Mouse (Mus musculus) thymus, postnatal 25 days (tissue): ENCODE results near the gene 1810024B03Rik.
"Not testable (repeated sequence)": the region's sequence is repeated elsewhere in the genome, so short reads cannot be mapped to it uniquely, and the experiment has no call there.

Source experiments
- DNase-seq: peaks from one replicate; pipeline ENCODE4 v3.0.0; 2022

Gene 1810024B03Rik

GRCm38 (mm10) chr2:127207547-127208451 lies at the start of gene 1810024B03Rik, which contains the start of gene Snrnp200:
1810024B03Rik (minus strand) TSS chr2:127208280.
Snrnp200 (plus strand) TSS chr2:127208386.
- peak; percentile 93 for DNase-seq

DNA sequence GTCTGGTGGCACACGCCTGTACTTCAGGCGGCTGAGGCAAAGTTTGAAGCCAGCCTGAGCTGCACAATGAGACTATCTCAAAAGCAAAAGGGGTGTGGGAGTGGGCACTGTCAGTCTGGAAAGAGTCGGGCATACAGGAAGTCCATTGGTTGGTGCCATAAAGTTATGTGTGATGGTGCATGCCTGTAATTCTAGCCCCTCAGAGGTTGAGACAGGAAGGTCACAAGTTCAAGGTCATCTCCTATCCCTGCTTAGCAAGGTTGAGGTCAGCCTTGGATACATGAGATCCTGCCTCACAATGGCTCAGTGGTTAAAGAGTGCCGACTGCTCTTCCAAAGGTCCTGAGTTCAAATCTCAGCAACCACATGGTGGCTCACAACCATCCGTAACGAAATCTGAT lies 47.2 kb upstream of the 1810024B03Rik start:
- no peak for DNase-seq

GRCm38 (mm10) chr2:127254604-127255134 lies 46.6 kb upstream of the 1810024B03Rik start:
- DNase-seq, result no peak

DNA sequence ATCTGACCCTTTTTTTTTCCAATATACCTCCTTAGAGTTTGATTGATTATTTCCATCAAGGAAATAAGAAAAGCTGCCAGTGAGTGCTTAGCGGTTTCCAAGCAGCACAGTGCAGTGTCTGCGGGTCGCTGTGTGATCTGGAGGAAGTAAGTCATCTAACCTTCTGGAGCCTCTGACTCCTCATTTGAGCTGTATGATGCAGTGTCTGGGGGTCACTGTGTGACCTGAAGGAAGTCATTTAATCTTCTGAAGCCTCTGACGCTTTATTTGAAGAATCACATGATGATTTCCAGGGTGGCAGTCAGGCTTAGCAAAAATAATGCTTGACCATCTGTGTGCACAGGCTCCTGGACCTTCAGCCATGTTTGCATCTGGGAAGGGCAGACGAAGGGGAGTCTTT lies 44.7 kb upstream of the 1810024B03Rik start:
- no peak for DNase-seq

DNA sequence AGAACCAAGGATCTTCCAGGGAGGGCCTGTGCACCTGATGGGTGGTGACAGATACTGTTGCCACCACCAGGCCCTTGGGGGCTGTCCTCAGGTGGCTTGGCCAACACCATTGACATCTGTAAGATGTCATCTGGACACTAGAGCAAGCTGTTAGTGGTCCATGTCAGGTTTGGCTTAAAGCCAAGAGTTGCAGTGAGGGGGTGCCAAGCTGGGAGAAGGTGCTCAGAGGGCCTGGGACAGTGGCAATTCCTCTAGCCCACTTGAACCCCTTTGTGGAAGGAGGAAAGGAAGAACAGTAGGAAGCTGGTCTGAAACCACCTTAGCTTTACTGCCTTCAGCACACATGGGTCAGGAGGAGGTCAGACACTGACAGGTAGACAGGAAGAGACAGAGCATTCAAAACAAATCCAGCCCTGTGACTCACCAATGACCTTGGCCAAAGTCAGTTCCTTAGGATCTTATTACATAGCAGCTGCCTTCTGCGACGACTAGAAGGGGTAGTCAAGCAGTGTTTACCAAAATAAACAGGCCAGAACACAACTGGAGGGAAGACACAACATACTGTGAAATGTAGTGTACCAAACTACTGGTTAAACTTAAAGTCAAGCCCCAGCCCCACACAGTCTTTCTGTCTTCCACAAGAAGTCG lies 43.9 kb upstream of the 1810024B03Rik start:
- DNase-seq, result no peak

GRCm38 (mm10) chr2:127251457-127251856 lies 43.4 kb upstream of the 1810024B03Rik start:
- no peak for DNase-seq

DNA sequence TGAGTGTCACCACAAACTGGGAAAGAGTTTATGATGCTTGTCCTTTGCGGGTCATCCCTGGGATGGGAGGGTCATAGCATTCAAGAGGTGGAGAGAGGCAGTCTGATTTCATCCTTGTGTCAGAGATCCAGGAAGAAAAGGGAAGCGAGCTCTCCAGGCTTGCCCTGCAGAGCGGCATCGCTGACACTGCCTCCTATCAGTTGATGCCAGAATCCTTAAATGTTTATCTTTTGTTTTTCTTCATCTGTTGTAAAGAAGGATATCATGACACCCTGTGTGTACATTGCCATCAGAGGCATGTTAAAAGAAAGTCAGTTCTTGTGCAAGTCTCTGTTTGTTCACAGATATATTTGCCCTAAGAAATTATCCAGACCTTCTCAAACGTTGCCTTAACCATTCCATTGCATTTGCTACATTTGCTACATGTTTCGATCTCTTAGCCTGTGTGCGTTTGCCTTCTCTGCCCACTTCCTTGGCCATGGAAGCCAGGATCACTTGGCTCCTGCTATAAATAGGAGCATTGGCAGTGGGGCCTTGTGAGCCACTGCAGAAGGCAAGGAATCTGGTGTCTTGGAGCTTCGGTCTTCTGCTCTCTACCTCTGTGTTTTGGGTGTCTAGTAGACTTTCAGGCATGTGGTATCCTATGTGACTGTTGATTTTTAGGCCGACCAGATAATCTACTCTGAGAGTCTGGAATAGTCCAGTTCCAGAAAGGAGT lies 42.4 kb upstream of the 1810024B03Rik start:
- no peak for DNase-seq

DNA sequence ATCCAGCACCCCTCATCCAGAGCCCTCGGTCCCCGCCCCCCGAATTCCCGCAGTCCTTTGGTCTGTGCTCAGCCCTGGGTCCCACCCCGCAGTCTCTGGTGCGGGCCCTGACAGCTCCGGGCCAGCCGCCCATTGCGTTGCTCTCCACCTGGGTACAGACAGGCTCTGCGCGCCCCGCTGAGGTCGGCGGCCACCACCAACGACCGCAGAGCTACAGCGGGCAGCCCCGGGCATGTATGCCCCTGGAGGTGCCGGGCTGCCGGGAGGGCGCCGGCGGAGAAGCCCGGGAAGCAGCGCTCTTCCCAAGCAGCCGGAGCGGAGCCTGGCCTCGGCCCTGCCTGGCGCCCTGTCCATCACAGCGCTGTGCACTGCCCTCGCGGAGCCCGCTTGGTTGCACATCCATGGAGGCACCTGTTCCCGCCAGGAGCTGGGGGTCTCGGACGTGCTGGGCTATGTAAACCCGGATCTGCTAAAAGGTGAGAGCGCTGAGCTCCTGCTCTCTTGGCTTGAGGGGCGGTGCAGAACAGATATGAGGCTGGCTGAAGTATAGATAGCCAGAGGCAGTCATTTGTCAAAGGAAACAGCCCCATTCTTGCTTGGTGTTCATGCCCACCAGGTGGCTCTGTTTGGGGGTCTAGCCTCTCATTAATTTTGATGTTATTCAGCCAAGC lies 40.4 kb upstream of the 1810024B03Rik start:
- DNase-seq, result peak; percentile 60

DNA sequence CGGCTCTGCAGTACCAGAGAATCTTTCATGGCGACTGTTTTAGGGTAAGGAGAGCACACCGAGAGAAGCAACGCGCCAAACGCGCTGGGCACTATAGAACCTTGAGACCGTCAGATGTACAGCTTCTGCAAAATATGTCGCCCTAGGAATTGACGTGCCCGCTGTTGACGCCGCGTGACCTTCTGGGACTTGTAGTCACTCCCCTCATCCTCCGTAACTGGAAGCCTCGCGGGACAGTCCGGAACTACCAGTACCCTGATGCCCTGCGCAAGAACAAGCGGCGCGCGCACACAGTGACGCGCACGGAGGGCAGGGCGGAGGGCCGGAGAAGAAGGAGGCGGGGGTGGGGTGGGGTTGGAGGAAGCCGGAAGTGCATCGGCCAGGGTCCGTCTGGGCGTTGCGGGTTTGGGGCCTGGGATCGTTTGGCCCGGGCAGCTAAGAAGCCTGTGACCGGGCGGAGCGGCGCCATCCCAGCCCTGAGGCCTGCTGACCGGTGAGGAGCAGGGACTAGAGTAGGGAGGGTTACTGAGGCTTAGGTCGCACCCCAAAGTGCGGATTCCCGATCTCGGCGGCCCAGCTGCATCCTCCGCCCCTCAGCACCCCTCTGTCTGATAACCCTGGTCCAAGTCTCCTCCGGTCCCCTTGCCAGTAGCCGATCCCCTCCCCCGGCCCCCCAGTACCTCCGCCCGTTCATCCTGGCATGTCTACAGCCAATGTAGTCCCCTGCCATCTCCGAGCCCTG lies 39.7 kb upstream of the 1810024B03Rik start, which contains the start of the genes Ciao1 and Tmem127:
Gene Ciao1, minus strand, starts transcription at position 225 of the 742 bp plus-strand sequence.
Gene Tmem127, plus strand, starts transcription at position 317 of the 742 bp plus-strand sequence.
- peak; percentile 96 for DNase-seq

DNA sequence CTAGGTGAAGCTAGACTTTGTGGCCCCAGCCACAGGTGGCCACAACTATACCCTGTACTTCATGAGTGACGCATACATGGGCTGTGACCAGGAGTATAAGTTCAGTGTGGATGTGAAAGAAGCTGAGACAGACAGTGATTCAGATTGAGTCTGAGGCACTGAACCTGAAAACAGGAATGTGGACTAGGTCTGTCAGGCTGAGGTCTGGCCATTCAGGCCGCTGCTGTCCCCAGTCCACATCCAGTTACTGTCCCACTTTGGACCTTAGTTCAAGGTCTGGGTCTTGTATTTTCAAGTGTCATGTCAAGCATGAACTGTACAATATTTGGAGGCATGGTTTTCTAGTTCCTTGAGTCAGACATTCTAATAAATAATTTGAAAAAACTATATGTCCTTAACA lies 32.0 kb upstream of the 1810024B03Rik start:
- no peak for DNase-seq

GRCm38 (mm10) chr2:127237897-127238610 lies 30.0 kb upstream of the 1810024B03Rik start:
- no peak for DNase-seq

- DNase-seq, result no peak
Measured at GRCm38 (mm10) chr2:127225261-127225660, 17.2 kb upstream of the 1810024B03Rik start.

DNA sequence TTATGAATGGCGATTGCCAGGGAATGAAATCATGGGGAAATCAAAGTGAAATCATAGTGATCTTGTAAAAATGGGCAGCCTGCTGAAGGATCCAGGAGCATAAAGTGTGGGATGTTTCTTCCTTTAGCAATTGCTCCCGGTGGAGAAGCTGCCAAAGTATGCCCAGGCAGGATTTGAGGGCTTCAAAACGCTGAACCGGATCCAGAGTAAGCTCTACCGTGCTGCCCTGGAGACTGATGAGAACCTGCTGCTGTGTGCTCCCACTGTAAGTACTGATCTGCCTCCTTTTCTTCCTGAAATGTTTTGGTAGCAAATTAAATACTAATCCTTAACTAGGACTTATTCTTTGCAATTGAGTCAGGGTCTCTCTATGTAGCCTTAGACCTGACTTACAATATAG lies 9.7 kb upstream of the 1810024B03Rik start:
- no peak for DNase-seq

DNA sequence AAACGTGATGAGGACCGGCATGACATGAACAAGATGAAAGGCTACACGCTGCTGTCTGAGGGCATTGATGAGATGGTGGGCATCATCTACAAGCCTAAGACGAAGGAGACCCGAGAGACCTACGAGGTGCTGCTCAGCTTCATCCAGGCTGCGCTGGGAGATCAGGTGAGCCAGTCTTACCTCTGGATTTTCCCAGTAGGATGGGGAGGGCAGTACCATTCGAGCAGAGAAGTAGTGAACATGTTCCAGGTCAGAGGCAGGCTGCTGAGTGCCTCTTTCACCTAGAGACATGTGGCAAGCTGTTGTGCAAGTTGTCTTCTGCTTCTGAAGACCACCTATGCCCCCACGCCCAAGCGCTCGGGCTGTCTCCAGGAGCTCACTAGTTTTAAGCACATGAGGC lies 2.6 kb upstream of the 1810024B03Rik start:
- no peak for DNase-seq

GRCm38 (mm10) chr2:127208452-127208769 lies 331 bp upstream of the 1810024B03Rik start:
- DNase-seq, result no peak

- DNase-seq, result no peak
Measured at GRCm38 (mm10) chr2:127206916-127207315, 1.2 kb downstream of the 1810024B03Rik start.

- DNase-seq, result not testable (repeated sequence)
Measured at GRCm38 (mm10) chr2:127205936-127206335, 2.1 kb downstream of the 1810024B03Rik start.

- peak; percentile 64 for DNase-seq
Measured at GRCm38 (mm10) chr2:127204932-127205331, 3.1 kb downstream of the 1810024B03Rik start.

DNA sequence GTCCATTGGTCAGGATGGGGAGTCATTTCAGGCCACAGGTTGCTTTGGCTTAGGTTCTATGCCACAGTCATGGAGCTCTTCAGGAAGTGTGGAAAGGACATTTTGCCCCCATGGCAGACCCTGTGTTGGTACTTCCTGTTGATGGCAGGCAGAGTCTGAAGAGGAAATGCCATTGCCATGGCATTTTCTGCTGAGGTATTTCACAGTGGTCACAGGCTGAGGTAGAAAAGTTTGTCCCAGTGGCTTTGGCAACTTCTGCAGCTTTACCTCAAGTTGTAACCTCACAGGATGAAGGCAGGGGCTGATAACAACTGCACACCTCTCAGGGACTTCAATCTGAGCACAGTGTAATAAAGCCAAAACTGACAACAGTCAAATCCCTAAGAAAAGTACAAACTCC lies 18.5 kb downstream of the 1810024B03Rik start:
- DNase-seq, result no peak

- peak; percentile 76 for DNase-seq
Measured at GRCm38 (mm10) chr2:127182598-127183381, 25.3 kb downstream of the 1810024B03Rik start.
